Mouse (Mus musculus) limb, embryonic 15.5 days (tissue): ENCODE measurements at regions not wholly inside any gene's neighbourhood (a gene's known extent, or its start where the extent isn't known, plus 50 kb on each side); places are given as distances from the start of the nearest gene placed in this dataset.

Experiments used
- ATAC-seq: fragments of 200-750 bp; cut with Nextera tagmentation; 2 replicates; pipeline ENCODE4 v1.8.0; 2017; ENCODE audit warnings: low read depth, moderate TSS enrichment; ENCODE audit not compliant: insufficient number of reproducible peaks, low FRiP score, low TSS enrichment
- H3K27ac ChIP-seq: fragments of 300-500 bp; sonication (generic); 2 replicates; pipeline ENCODE4 v1.5.1; 2015; ENCODE audit warnings: moderate library complexity, mild to moderate bottlenecking, inconsistent platforms
- H3K27me3 ChIP-seq: fragments of 300-500 bp; sonication (generic); 2 replicates; pipeline ENCODE4 v1.6.1; 2015; ENCODE audit warnings: inconsistent platforms
- H3K36me3 ChIP-seq: fragments of 300-500 bp; sonication (generic); 2 replicates; pipeline ENCODE4 v1.6.1; 2015; ENCODE audit warnings: inconsistent platforms
- H3K4me1 ChIP-seq: fragments of 300-500 bp; sonication (generic); 2 replicates; pipeline ENCODE4 v1.6.1; 2015; ENCODE audit warnings: inconsistent platforms
- H3K4me2 ChIP-seq: fragments of 300-500 bp; sonication (generic); 2 replicates; pipeline ENCODE4 v1.6.1; 2015; ENCODE audit warnings: mild to moderate bottlenecking, inconsistent platforms
- H3K4me3 ChIP-seq: fragments of 300-500 bp; sonication (generic); 2 replicates; pipeline ENCODE4 v1.5.1; 2015; ENCODE audit warnings: mild to moderate bottlenecking, inconsistent platforms
- H3K9ac ChIP-seq: fragments of 300-500 bp; sonication (generic); 2 replicates; pipeline ENCODE4 v1.6.1; 2015; ENCODE audit warnings: inconsistent platforms
- H3K9me3 ChIP-seq: fragments of 300-500 bp; sonication (generic); 2 replicates; pipeline ENCODE4 v1.6.1; 2016; ENCODE audit warnings: inconsistent platforms
- WGBS: fragments of 180-500 bp; shearing (Covaris S2); methylation state at CpG from one replicate; pipeline ENCODE4 v1.1.7; 2015; 5-methylcytosine and 5-hydroxymethylcytosine counted together

- H3K36me3 ChIP-seq = no peaks in the 10 kb centered on the region
- H3K4me1 ChIP-seq = peaks cover 3% of the 10 kb centered on the region; the same call in 1 of the 2 replicates
- H3K9ac ChIP-seq = no peak overlapping the region
- WGBS = 62% methylated on average over 2 of the region's 2 CpGs
- no peaks in the 10 kb centered on the region for H3K9me3 ChIP-seq
- H3K27ac ChIP-seq = no peak overlapping the region
- H3K4me2 ChIP-seq = no peak overlapping the region
- no peak for ATAC-seq
- H3K27me3 ChIP-seq = no peaks in the 10 kb centered on the region
- no peak overlapping the region for H3K4me3 ChIP-seq
Observed at GRCm38 (mm10) chr15:57535514-57535913, 58.1 kb upstream of the Slc22a22 start.
